Mouse (Mus musculus): ENCODE data around the gene Glycam1. TPM values are rescaled to one million over a fixed set of nuclear protein-coding genes. Genes with fewer than 3 reads are reported as not detected.

Gene Glycam1
- total RNA-seq, 2 experiments from 2014 or later: not detected

GRCm38 (mm10) chr15:103519386-103520378 is 45.2 kb downstream of the Glycam1 start:
- no peak for DNase-seq

GRCm38 (mm10) chr15:103518600-103519385 is 46.1 kb downstream of the Glycam1 start:
- DNase-seq: no peak

GRCm38 (mm10) chr15:103514914-103515313 is 50.0 kb downstream of the Glycam1 start:
- DNase-seq: peak; percentile 9

- peak; percentile 66 for DNase-seq
Observed at GRCm38 (mm10) chr15:103514119-103514518, 50.8 kb downstream of the Glycam1 start.

- DNase-seq: no peak
Observed at GRCm38 (mm10) chr15:103513621-103514031, 51.3 kb downstream of the Glycam1 start.

Other genes starting within 250 kb of the Glycam1 start
- gene Zfp385a, start 225.0 kb downstream of the Glycam1 start, total RNA-seq (2021): 10 to 100 TPM; 17.0 to 77.5 TPM
- gene Itga5, start 198.3 kb downstream of the Glycam1 start, total RNA-seq (2021): 10 to 100 TPM in 1 of 2 experiments, 1 to 10 TPM in 1; 9.5 to 15.2 TPM
- not detected for gene Gtsf1, start 134.6 kb downstream of the Glycam1 start, total RNA-seq (2021)
- gene Gtsf2, start 116.6 kb downstream of the Glycam1 start, total RNA-seq (2021): not detected
- gene Nckap1l, start 111.3 kb downstream of the Glycam1 start, total RNA-seq (2021): 1 to 10 TPM; 1.2 to 1.3 TPM
- under 1 TPM; 0.54 to 0.64 TPM for gene Pde1b, start 62.0 kb downstream of the Glycam1 start, total RNA-seq (2021)
- 10 to 100 TPM; 85.7 to 90.4 TPM for gene Ppp1r1a, start 27.1 kb downstream of the Glycam1 start, total RNA-seq (2021)
- gene Mucl1, start 190.4 kb upstream of the Glycam1 start, total RNA-seq (2021): 1 to 10 TPM in 1 of 2 experiments, not detected in 1; 2.1 TPM

All from gastrocnemius, postnatal 25 days (tissue).